Mouse (Mus musculus) cerebellum, adult 11 months (tissue): ENCODE results near the gene Slc5a3.

Experiments used
- DNase-seq: peaks from one replicate; pipeline ENCODE4 v3.0.0; 2022

Gene Slc5a3

GRCm38 (mm10) chr16:92127226-92127625 is 69.1 kb downstream of the Slc5a3 start:
- no peak for DNase-seq

GRCm38 (mm10) chr16:92127666-92128065 is 69.5 kb downstream of the Slc5a3 start:
- no peak for DNase-seq

- DNase-seq: no peak
Measured at GRCm38 (mm10) chr16:92129843-92130242, 71.7 kb downstream of the Slc5a3 start.

GRCm38 (mm10) chr16:92132511-92132910 is 74.4 kb downstream of the Slc5a3 start:
- DNase-seq: no peak

GRCm38 (mm10) chr16:92134148-92134764 is 76.1 kb downstream of the Slc5a3 start:
- no peak for DNase-seq

GRCm38 (mm10) chr16:92136275-92136674 is 78.2 kb downstream of the Slc5a3 start:
- DNase-seq: no peak
